Mouse (Mus musculus): ENCODE data around the gene Satb2. TPM values are rescaled to one million over a fixed set of nuclear protein-coding genes. Genes with fewer than 3 reads are reported as not detected.

Gene Satb2
- 1.6 and 2.1 TPM in 2 replicates for total RNA-seq (2012; rRNA removed)
- total RNA-seq (2014; rRNA removed) = 1.4 and 2.0 TPM in 2 replicates
- 3.7 and 3.9 TPM in 2 replicates for polyA plus RNA-seq (2012; ENCODE audit: insufficient read length, low read depth)

- dilution Hi-C loops (cut with MboI; ENCODE audit: extremely low pct_ligation_motif_present, extremely low pct_unique_long_range_greater_than_20kb, low sequenced_read_pairs) (no loop called here), in situ Hi-C loops (cut with MboI; ENCODE audit: low pct_ligation_motif_present, low pct_unique_long_range_greater_than_20kb, low sequenced_read_pairs) (loop anchor here (25.0 kb wide), 2 partner anchors 416 to 1091 kb away; no protein-coding TSS in a partner anchor)
- Histone ChIP-seq H3K9me3 (replicated peaks; ENCODE audit: low read length) (no peaks in the 10 kb centered on the region), H3K4me2 (ENCODE audit: insufficient read depth, low read depth, poor library complexity, severe bottlenecking) (no peak within 1 kb of the TSS), H3K4me3 (replicated peaks in 1 of 3; ENCODE audit: low read depth in 2 of 3, low read length in 2 of 3, poor library complexity in 1 of 3) (no peak within 1 kb of the TSS), H3K9ac (ENCODE audit: insufficient read depth, low read depth) (no peak within 1 kb of the TSS), H3K27ac (ENCODE audit: insufficient read depth, low read depth) (no peak within 1 kb of the TSS), H3K4me1 (ENCODE audit: control insufficient read depth in 1 of 2, insufficient read depth in 2 of 2) (peaks cover 0 to 4% of the 10 kb centered on the region in 2 experiments; a peak in 1 of 4 replicates), H3K36me3 (replicated peaks in 1 of 2; ENCODE audit: control insufficient read depth in 1 of 2, insufficient read depth in 1 of 2, low read length in 1 of 2) (no peaks in the 10 kb centered on the region), H3K79me2 (replicated peaks; ENCODE audit: control insufficient read depth, extremely low read depth, insufficient read depth, poor library complexity, severe bottlenecking) (no peaks in the 10 kb centered on the region), H3K27me3 (replicated peaks) (no peaks in the 10 kb centered on the region)
- no peak for DNase-seq (ENCODE audit: extremely low read depth)
- TF ChIP-seq JUN (IDR thresholded peaks at IDR 0.05; ENCODE audit: insufficient read depth, low read depth, low read length) (no peak), NRF1 (IDR thresholded peaks at IDR 0.05; ENCODE audit: low read depth, low read length) (no peak), RCOR1 (conservative IDR thresholded peaks at IDR 0.05; ENCODE audit: low read depth, low read length) (no peak), TCF12 (IDR thresholded peaks at IDR 0.05; ENCODE audit: low read depth, low read length) (no peak), EP300 (IDR thresholded peaks at IDR 0.05; ENCODE audit: low read length) (no peak), SMC3 (IDR thresholded peaks at IDR 0.05; ENCODE audit: low read depth, low read length) (no peak), USF1 (IDR thresholded peaks at IDR 0.05; ENCODE audit: low read depth, low read length) (no peak), ZMIZ1 (IDR thresholded peaks at IDR 0.05; ENCODE audit: low read depth, low read length) (no peak), ZKSCAN1 (IDR thresholded peaks at IDR 0.05; ENCODE audit: borderline replicate concordance, low read depth, low read length) (no peak), ZC3H11A (IDR thresholded peaks at IDR 0.05; ENCODE audit: low read depth, low read length) (no peak), ZNF384 (IDR thresholded peaks at IDR 0.05; ENCODE audit: low read depth, low read length) (no peak)
These were observed at the start of gene Satb2 for GRCm38 (mm10) chr1:56978151-56978700. Gene Satb2, minus strand, starts transcription at chr1:56978650.

DNA sequence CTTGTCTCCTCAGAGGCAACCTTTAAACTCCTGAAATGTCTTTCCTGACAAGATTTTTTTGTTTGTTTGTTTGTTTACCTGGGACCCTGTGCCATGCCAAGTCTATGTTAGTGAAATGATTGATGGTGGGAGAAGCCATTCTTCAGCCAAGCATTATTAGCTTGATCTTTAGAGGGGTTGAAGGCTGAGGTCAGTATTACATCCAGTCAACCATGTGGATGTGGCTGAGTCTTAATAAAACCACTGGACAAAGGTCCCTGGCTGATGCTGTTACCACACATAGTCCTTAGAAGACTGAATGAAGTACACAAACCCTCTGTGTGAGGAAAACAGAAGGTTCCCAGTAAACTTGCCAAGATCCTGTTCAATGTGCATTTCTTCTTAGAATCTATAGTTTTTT, 40.5 kb upstream of the Satb2 start:
- no peak overlapping the region for H3K27ac ChIP-seq (ENCODE audit: insufficient read depth, low read depth)
- no peak overlapping the region for H3K4me2 ChIP-seq (ENCODE audit: insufficient read depth, low read depth, poor library complexity, severe bottlenecking)
- no peaks in the 10 kb centered on the region for H3K79me2 ChIP-seq (replicated peaks; ENCODE audit: control insufficient read depth, extremely low read depth, insufficient read depth, poor library complexity, severe bottlenecking)
- TF ChIP-seq CHD2 (IDR thresholded peaks at IDR 0.05; ENCODE audit: low read length) = no peak
- TF ChIP-seq UBTF (IDR thresholded peaks at IDR 0.05; ENCODE audit: low read depth, low read length) = no peak
- H3K4me3 ChIP-seq (replicated peaks in 1 of 3; ENCODE audit: low read depth in 2 of 3, low read length in 2 of 3, poor library complexity in 1 of 3) = no peak overlapping the region
- dilution Hi-C loops (cut with MboI; ENCODE audit: extremely low pct_ligation_motif_present, extremely low pct_unique_long_range_greater_than_20kb, low sequenced_read_pairs) (no loop called here), in situ Hi-C loops (cut with MboI; ENCODE audit: low pct_ligation_motif_present, low pct_unique_long_range_greater_than_20kb, low sequenced_read_pairs) (no loop called here)
- no peak for DNase-seq (ENCODE audit: extremely low read depth)
- no peaks in the 10 kb centered on the region for H3K9me3 ChIP-seq (replicated peaks; ENCODE audit: low read length)
- no peak overlapping the region for H3K9ac ChIP-seq (ENCODE audit: insufficient read depth, low read depth)
- no peaks in the 10 kb centered on the region for H3K4me1 ChIP-seq (ENCODE audit: control insufficient read depth in 1 of 2, insufficient read depth in 2 of 2)
- H3K36me3 ChIP-seq (replicated peaks in 1 of 2; ENCODE audit: control insufficient read depth in 1 of 2, insufficient read depth in 1 of 2, low read length in 1 of 2) = no peaks in the 10 kb centered on the region
- no peaks in the 10 kb centered on the region for H3K27me3 ChIP-seq (replicated peaks)

GRCm38 (mm10) chr1:57013856-57014255, 35.4 kb upstream of the Satb2 start:
- no peaks in the 10 kb centered on the region for H3K9me3 ChIP-seq (replicated peaks; ENCODE audit: low read length)
- DNase-seq (ENCODE audit: extremely low read depth) = no peak
- H3K9ac ChIP-seq (ENCODE audit: insufficient read depth, low read depth) = no peak overlapping the region
- H3K27me3 ChIP-seq (replicated peaks) = no peaks in the 10 kb centered on the region
- no peak overlapping the region for H3K27ac ChIP-seq (ENCODE audit: insufficient read depth, low read depth)
- no peaks in the 10 kb centered on the region for H3K36me3 ChIP-seq (replicated peaks in 1 of 2; ENCODE audit: control insufficient read depth in 1 of 2, insufficient read depth in 1 of 2, low read length in 1 of 2)
- no peak overlapping the region for H3K4me3 ChIP-seq (replicated peaks in 1 of 3; ENCODE audit: low read depth in 2 of 3, low read length in 2 of 3, poor library complexity in 1 of 3)
- dilution Hi-C loops (cut with MboI; ENCODE audit: extremely low pct_ligation_motif_present, extremely low pct_unique_long_range_greater_than_20kb, low sequenced_read_pairs) = no loop called here
- H3K4me1 ChIP-seq (ENCODE audit: control insufficient read depth in 1 of 2, insufficient read depth in 2 of 2) = no peaks in the 10 kb centered on the region
- TF ChIP-seq CTCF (conservative IDR thresholded peaks at IDR 0.05 in 1 of 2, IDR thresholded peaks at IDR 0.05 in 1 of 2; ENCODE audit: low read depth in 2 of 2, low read length in 2 of 2) (no peak), POLR2A (IDR thresholded peaks at IDR 0.05; ENCODE audit: low read depth, low read length) (no peak), ZC3H11A (IDR thresholded peaks at IDR 0.05; ENCODE audit: low read depth, low read length) (no peak), E2F4 (IDR thresholded peaks at IDR 0.05; ENCODE audit: insufficient replicate concordance, low read depth, low read length) (no peak), MEF2A (IDR thresholded peaks at IDR 0.05; ENCODE audit: borderline replicate concordance, low read depth, low read length) (no peak), TCF12 (IDR thresholded peaks at IDR 0.05; ENCODE audit: low read depth, low read length) (no peak), BHLHE40 (IDR thresholded peaks at IDR 0.05; ENCODE audit: low read depth, low read length) (no peak), UBTF (IDR thresholded peaks at IDR 0.05; ENCODE audit: low read depth, low read length) (no peak)
- no peak overlapping the region for H3K4me2 ChIP-seq (ENCODE audit: insufficient read depth, low read depth, poor library complexity, severe bottlenecking)
- in situ Hi-C loops (cut with MboI; ENCODE audit: low pct_ligation_motif_present, low pct_unique_long_range_greater_than_20kb, low sequenced_read_pairs) = no loop called here
- no peaks in the 10 kb centered on the region for H3K79me2 ChIP-seq (replicated peaks; ENCODE audit: control insufficient read depth, extremely low read depth, insufficient read depth, poor library complexity, severe bottlenecking)

Measured in CH12.LX (cell line).